Comparison of ENCODE assay signal across 9 mouse cellular contexts in genomic region chr7:127614511-127614890, GRCm38 (mm10). TPM values are rescaled to one million over a fixed set of nuclear protein-coding genes. Genes with fewer than 3 reads are reported as not detected.
A peak's percentile ranks its signal among the peaks of the same experiment; 100 is the strongest.
DNase-seq lines count a peak whose midpoint lies in the region; ATAC-seq and TF ChIP-seq lines count a peak whose summit lies in the region.
"Had no signal": no experiment of that assay in that cellular context is flagged by ENCODE, and none has a peak within 500 bp of the region (broad histone marks: within the 10 kb centered on the region; RNA-seq: fewer than 3 reads in every experiment).

No protein-coding gene starts in this region.

- H3K36me3 ChIP-seq in ES-E14 (ENCODE audit: control insufficient read depth, insufficient read depth, low read length, poor library complexity, severe bottlenecking): peaks cover 30% of the 10 kb centered on the region
- H3K36me3 ChIP-seq in embryonic facial prominence, embryonic 11.5 days (replicated peaks; ENCODE audit: control insufficient read depth, insufficient read depth, low read depth, low read length): peaks cover 24% of the 10 kb centered on the region

- H3K27me3 ChIP-seq in embryonic facial prominence, embryonic 11.5 days (ENCODE audit: control insufficient read depth, insufficient read depth, low read length): no peaks in the 10 kb centered on the region

- peak overlapping the region; percentile 81 for H3K4me2 ChIP-seq in embryonic facial prominence, embryonic 11.5 days (ENCODE audit: low read depth, low read length)

- H3K9ac ChIP-seq in ES-E14 (ENCODE audit: insufficient read depth, low read depth, low read length, poor library complexity, severe bottlenecking): peak overlapping the region; percentile 85
- H3K9ac ChIP-seq in embryonic facial prominence, embryonic 11.5 days (replicated peaks; ENCODE audit: low read length): peak overlapping the region; percentile 88

- H3K4me1 ChIP-seq in ES-E14 (ENCODE audit: control insufficient read depth in 2 of 2, insufficient read depth in 2 of 2, low read length in 2 of 2, poor library complexity in 1 of 2): peaks cover 0 to 3% of the 10 kb centered on the region in 2 experiments; a peak in 1 of 4 replicates
- peaks cover 3% of the 10 kb centered on the region; the same call in 1 of the 2 replicates for H3K4me1 ChIP-seq in embryonic facial prominence, embryonic 11.5 days (ENCODE audit: control insufficient read depth, insufficient read depth, low read length)

- H3K9me3 ChIP-seq in ES-E14 (ENCODE audit: control insufficient read depth, insufficient read depth, low read depth, low read length): peaks cover 22% of the 10 kb centered on the region
- H3K9me3 ChIP-seq in embryonic facial prominence, embryonic 11.5 days (replicated peaks; ENCODE audit: control insufficient read depth, low read length): no peaks in the 10 kb centered on the region

- DNase-seq in adrenal gland, adult (ENCODE audit: inconsistent age in 2 of 2, low spot score in 1 of 2): peak; percentile 78 to 89
- no peak for DNase-seq in adrenal gland, adult 8-10 months
- no peak for DNase-seq in ES-E14 (ENCODE audit: low read depth, low spot score)
- DNase-seq in embryonic facial prominence, embryonic 11.5 days (ENCODE audit: low spot score): peak; percentile 45
- peak; percentile 75 to 78 for DNase-seq in heart, postnatal 10 days
- peak; percentile 69 to 87 for DNase-seq in kidney, postnatal 36 days
- peak; percentile 54 for DNase-seq in mesoderm, embryonic 11.5 days (ENCODE audit: low read depth, low spot score)
- peak; percentile 65 for DNase-seq in testis, postnatal 14 days (ENCODE audit: low spot score)

- intact Hi-C loops in heart, postnatal 10 days (cut with DNase I): loop anchor here (1.0 to 5.0 kb wide), 2 partner anchors 23 to 133 kb away; no protein-coding TSS in a partner anchor

- H3K4me3 ChIP-seq in ES-E14 (ENCODE audit: insufficient read depth in 1 of 2, low read depth in 1 of 2, low read length in 2 of 2, poor library complexity in 1 of 2, severe bottlenecking in 1 of 2): peak overlapping the region; percentile 56 to 80; a peak in 3 of 4 replicates
- peak overlapping the region; percentile 77 for H3K4me3 ChIP-seq in embryonic facial prominence, embryonic 11.5 days (ENCODE audit: low read depth, low read length)

- H3K27ac ChIP-seq in ES-E14 (ENCODE audit: insufficient read depth, low read depth, low read length, poor library complexity, severe bottlenecking): no peak overlapping the region; the same call in 1 of the 2 replicates
- peak overlapping the region; percentile 57 for H3K27ac ChIP-seq in embryonic facial prominence, embryonic 11.5 days (replicated peaks; ENCODE audit: low read depth, low read length)

- 0% methylated on average over 14 of the region's 44 CpGs for WGBS in embryonic facial prominence, embryonic 11.5 days

- in situ Hi-C loops in ES-E14 (cut with MboI; ENCODE audit: low sequenced_read_pairs in 2 of 2, unreplicated experiment in 2 of 2): no loop called here

- peak; percentile 47 for ATAC-seq in embryonic facial prominence, embryonic 11.5 days (replicated peaks; ENCODE audit: insufficient number of reproducible peaks, low FRiP score, low TSS enrichment, low read depth)

TF ChIP-seq in ES-E14, 5 proteins besides CTCF, POLR2A, EP300 and RAD21:
- TF ChIP-seq ZNF384 (IDR thresholded peaks at IDR 0.05; ENCODE audit: low read depth, low read length) (no peak), ZC3H11A (IDR thresholded peaks at IDR 0.05; ENCODE audit: borderline replicate concordance, low read depth, low read length) (no peak), MAFK (IDR thresholded peaks at IDR 0.05; ENCODE audit: insufficient read depth, low read depth, low read length) (no peak), HCFC1 (IDR thresholded peaks at IDR 0.05; ENCODE audit: borderline replicate concordance, insufficient read depth, low read length) (no peak), CHD2 (IDR thresholded peaks at IDR 0.05; ENCODE audit: low read depth, low read length) (no peak)
TF ChIP-seq in ES-E14: peak in this region for 0.

RNA-seq across cellular contexts. Expression of gene Zfp629, which starts 1.1 kb away (rescaled TPM):
- total RNA-seq in adrenal gland, adult 8-10 months (2022): 10 to 100 TPM; 16.5 to 28.8 (median 23.3) TPM
- 2.1 and 2.9 TPM in 2 replicates for total RNA-seq in ES-E14 (2012; rRNA removed)
- 27.3 and 27.5 TPM in 2 replicates for polyA plus RNA-seq in embryonic facial prominence, embryonic 11.5 days (2014; fragmentation: Nextera tagmentation; extraction: Ambion mirVana)
- 10 to 100 TPM; 32.4 to 35.1 TPM for total RNA-seq in heart, postnatal 10 days (2021)

RNA-seq across cellular contexts. Expression of gene Rnf40, which starts 25.9 kb away (rescaled TPM):
- 10 to 100 TPM; 50.1 to 81.9 (median 70.9) TPM for total RNA-seq in adrenal gland, adult 8-10 months (2022)
- 71.0 and 94.9 TPM in 2 replicates for total RNA-seq in ES-E14 (2012; rRNA removed)
- 31.7 and 31.8 TPM in 2 replicates for polyA plus RNA-seq in embryonic facial prominence, embryonic 11.5 days (2014; fragmentation: Nextera tagmentation; extraction: Ambion mirVana)
- total RNA-seq in heart, postnatal 10 days (2021): 10 to 100 TPM; 54.3 to 57.0 TPM

RNA-seq across cellular contexts. Expression of gene Ccdc189, which starts 26.1 kb away (rescaled TPM):
- total RNA-seq in adrenal gland, adult 8-10 months (2022): 10 to 100 TPM in 2 of 4 experiments, 1 to 10 TPM in 2; 8.8 to 13.0 (median 10.5) TPM
- total RNA-seq in ES-E14 (2012; rRNA removed): 3.8 and 6.0 TPM in 2 replicates
- polyA plus RNA-seq in embryonic facial prominence, embryonic 11.5 days (2014; fragmentation: Nextera tagmentation; extraction: Ambion mirVana): 13.6 and 14.1 TPM in 2 replicates
- total RNA-seq in heart, postnatal 10 days (2021): 1 to 10 TPM; 7.3 to 8.7 TPM

RNA-seq across cellular contexts. Expression of gene Phkg2, which starts 41.4 kb away (rescaled TPM):
- 10 to 100 TPM; 50.0 to 65.5 (median 55.9) TPM for total RNA-seq in adrenal gland, adult 8-10 months (2022)
- total RNA-seq in ES-E14 (2012; rRNA removed): 32.1 and 46.1 TPM in 2 replicates
- 42.9 and 45.8 TPM in 2 replicates for polyA plus RNA-seq in embryonic facial prominence, embryonic 11.5 days (2014; fragmentation: Nextera tagmentation; extraction: Ambion mirVana)
- 10 to 100 TPM; 21.0 to 21.1 TPM for total RNA-seq in heart, postnatal 10 days (2021)

RNA-seq across cellular contexts. Expression of gene Tmem265, which starts 53.3 kb away (rescaled TPM):
- total RNA-seq in adrenal gland, adult 8-10 months (2022): not detected
- 5.0 TPM in 1 of 2 replicates, not detected in the other for total RNA-seq in ES-E14 (2012; rRNA removed)
- polyA plus RNA-seq in embryonic facial prominence, embryonic 11.5 days (2014; fragmentation: Nextera tagmentation; extraction: Ambion mirVana): 4.8 and 5.7 TPM in 2 replicates
- not detected for total RNA-seq in heart, postnatal 10 days (2021)
- total RNA-seq: left cerebral cortex, postnatal 25 days had no signal

Comparison
In these comparisons a context has a peak if more than half of its experiments do, and no peak if none do; other contexts are left out.
1. DNase-seq: peak in adrenal gland, adult (2 of 2), embryonic facial prominence, embryonic 11.5 days (single experiment), heart, postnatal 10 days (2 of 2), kidney, postnatal 36 days (2 of 2), mesoderm, embryonic 11.5 days (single experiment) and testis, postnatal 14 days (single experiment); none in adrenal gland, adult 8-10 months (single experiment) and ES-E14 (single experiment).